Mouse (Mus musculus): ENCODE results near the gene Cytip. TPM values are rescaled to one million over a fixed set of nuclear protein-coding genes. Genes with fewer than 3 reads are reported as not detected.
A peak's percentile ranks its signal among the peaks of the same experiment; 100 is the strongest.

Cytip gene
- polyA plus RNA-seq, 1 experiment from 2014 or later: 3.2 TPM

DNA sequence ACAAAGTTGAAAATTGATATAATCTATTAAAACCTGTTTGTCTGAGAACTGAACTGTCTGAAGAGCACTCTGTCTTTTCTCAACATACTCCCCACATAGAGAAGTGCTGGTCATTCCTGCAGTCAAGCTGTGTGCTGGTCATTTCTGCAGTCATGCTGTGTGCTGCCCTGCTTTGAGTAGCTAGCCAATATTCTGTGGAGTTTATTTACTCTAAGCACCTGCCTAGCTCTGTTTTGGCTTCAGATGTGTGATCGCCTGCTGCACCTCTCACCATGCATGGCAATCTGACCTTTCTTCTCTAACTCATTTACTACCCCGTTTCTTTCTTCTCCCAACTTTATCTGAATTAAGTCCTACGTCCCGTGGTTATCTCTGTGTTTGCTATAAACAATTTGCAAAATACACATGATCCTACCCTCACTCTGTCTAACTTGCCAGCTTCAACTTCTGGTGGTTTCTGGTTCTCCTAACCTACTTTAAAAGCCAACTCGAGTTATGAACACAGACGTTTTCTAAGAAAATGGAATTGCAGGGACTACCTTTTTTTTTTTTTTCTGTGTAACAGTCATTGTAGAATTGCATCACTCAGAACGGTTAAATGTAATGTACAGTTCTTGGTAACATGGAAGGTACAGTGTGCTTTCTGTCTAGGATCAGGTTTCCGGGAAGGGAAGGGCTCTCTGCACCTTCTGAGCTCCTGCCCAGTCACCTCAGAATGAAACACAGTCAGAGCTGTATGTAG is 7.9 kb downstream of the Cytip start:
- Histone ChIP-seq H3K27ac (replicated peaks; ENCODE audit: low read depth, low read length) (no peak overlapping the region), H3K4me1 (ENCODE audit: control insufficient read depth, insufficient read depth, low read length) (no peaks in the 10 kb centered on the region), H3K9ac (ENCODE audit: low read depth, low read length) (no peak overlapping the region), H3K36me3 (ENCODE audit: control insufficient read depth, insufficient read depth, low read length) (no peaks in the 10 kb centered on the region), H3K9me3 (ENCODE audit: control insufficient read depth, low read length) (no peaks in the 10 kb centered on the region), H3K4me3 (ENCODE audit: low read depth, low read length) (no peak overlapping the region), H3K27me3 (replicated peaks; ENCODE audit: control insufficient read depth, insufficient read depth, low read length) (no peaks in the 10 kb centered on the region), H3K4me2 (ENCODE audit: low read depth, low read length) (no peak overlapping the region)
- no peak for DNase-seq (ENCODE audit: low spot score)
- no peak for ATAC-seq (ENCODE audit: low read depth)
- WGBS: 74% methylated on average over 8 of the region's 8 CpGs

DNA sequence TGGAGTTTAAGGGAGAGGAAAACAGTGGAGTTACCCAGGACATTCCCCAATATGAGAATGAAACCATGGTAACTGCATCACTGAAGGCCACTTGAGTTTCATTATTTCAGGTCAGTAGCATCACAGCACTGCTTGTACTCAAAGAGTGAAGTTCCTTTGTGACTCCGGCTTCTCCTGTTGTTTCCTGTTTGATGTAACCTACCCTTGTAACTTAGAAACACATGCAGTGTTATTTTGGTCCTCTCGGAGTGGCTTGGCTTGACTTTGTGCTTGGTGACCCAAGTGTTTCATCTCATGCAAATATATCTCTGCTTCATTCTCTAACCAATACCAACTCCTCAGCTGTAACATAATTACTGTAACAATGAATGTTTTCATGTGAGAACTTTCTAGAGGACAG is 11.1 kb downstream of the Cytip start:
- H3K4me1 ChIP-seq (ENCODE audit: control insufficient read depth, insufficient read depth, low read length): no peaks in the 10 kb centered on the region
- no peaks in the 10 kb centered on the region for H3K9me3 ChIP-seq (ENCODE audit: control insufficient read depth, low read length)

DNA sequence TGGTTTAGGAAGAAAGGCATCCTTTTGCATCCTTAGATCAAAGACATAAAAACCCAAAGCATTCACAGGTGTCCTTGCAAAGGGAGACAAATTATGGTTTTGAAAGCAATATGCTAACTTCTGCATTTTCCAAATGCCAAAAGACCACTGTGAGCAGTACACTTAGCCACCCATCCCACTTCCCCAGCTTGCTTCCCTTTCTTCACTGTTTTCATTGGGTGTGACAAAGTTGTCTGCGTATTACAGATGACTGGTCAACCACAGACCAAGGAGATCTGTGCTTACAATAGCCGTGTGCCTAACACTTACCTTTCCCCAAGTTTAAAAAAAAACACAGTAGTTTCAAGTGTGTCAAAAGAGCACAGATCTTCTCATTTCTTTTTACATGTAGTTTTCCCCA is 11.7 kb downstream of the Cytip start:
- Histone ChIP-seq H3K27me3 (replicated peaks; ENCODE audit: control insufficient read depth, insufficient read depth, low read length) (no peaks in the 10 kb centered on the region), H3K9ac (ENCODE audit: low read depth, low read length) (no peak overlapping the region), H3K9me3 (ENCODE audit: control insufficient read depth, low read length) (no peaks in the 10 kb centered on the region), H3K4me3 (ENCODE audit: low read depth, low read length) (no peak overlapping the region), H3K4me2 (ENCODE audit: low read depth, low read length) (no peak overlapping the region), H3K27ac (replicated peaks; ENCODE audit: low read depth, low read length) (no peak overlapping the region), H3K36me3 (ENCODE audit: control insufficient read depth, insufficient read depth, low read length) (no peaks in the 10 kb centered on the region), H3K4me1 (ENCODE audit: control insufficient read depth, insufficient read depth, low read length) (no peaks in the 10 kb centered on the region)
- no peak for DNase-seq (ENCODE audit: low spot score)
- ATAC-seq (ENCODE audit: low read depth): no peak
- whole genome bisulfite sequencing: 84% methylated on average over 2 of the region's 2 CpGs

More for the DNA sequence above, 11.1 kb downstream of the Cytip start:
- H3K36me3 ChIP-seq (ENCODE audit: control insufficient read depth, insufficient read depth, low read length): no peaks in the 10 kb centered on the region
- DNase-seq (ENCODE audit: low spot score): no peak
- H3K27me3 ChIP-seq (replicated peaks; ENCODE audit: control insufficient read depth, insufficient read depth, low read length): no peaks in the 10 kb centered on the region
- no peak overlapping the region for H3K4me2 ChIP-seq (ENCODE audit: low read depth, low read length)
- no peak overlapping the region for H3K9ac ChIP-seq (ENCODE audit: low read depth, low read length)
- ATAC-seq (ENCODE audit: low read depth): no peak
- no peak overlapping the region for H3K27ac ChIP-seq (replicated peaks; ENCODE audit: low read depth, low read length)
- WGBS: 84% methylated on average over 2 of the region's 2 CpGs
- no peak overlapping the region for H3K4me3 ChIP-seq (ENCODE audit: low read depth, low read length)

DNA sequence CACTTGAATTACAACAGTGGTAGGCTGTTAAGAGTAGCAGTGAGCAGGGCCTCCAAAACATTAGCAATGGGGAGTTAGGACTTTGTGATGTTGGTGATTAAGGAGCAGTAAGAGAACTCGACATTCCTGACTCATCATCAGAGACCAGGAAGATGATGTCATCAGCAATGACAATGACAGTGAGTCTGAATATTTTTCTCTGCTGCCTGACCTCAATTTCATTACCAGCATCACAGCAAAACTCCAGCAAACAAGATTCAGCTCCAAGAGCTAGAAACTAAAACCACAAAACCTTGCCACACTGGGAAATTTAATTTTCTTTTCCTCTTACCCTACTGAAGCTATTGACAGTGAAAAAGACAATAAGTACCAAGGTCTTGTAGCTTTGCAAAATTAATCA is 14.6 kb downstream of the Cytip start:
- H3K4me2 ChIP-seq (ENCODE audit: low read depth, low read length): no peak overlapping the region
- no peaks in the 10 kb centered on the region for H3K27me3 ChIP-seq (replicated peaks; ENCODE audit: control insufficient read depth, insufficient read depth, low read length)
- no peaks in the 10 kb centered on the region for H3K9me3 ChIP-seq (ENCODE audit: control insufficient read depth, low read length)
- no peak overlapping the region for H3K4me3 ChIP-seq (ENCODE audit: low read depth, low read length)
- DNase-seq (ENCODE audit: low spot score) (no peak), ATAC-seq (ENCODE audit: low read depth) (no peak)
- no peak overlapping the region for H3K9ac ChIP-seq (ENCODE audit: low read depth, low read length)
- H3K4me1 ChIP-seq (ENCODE audit: control insufficient read depth, insufficient read depth, low read length): peaks cover 3% of the 10 kb centered on the region; the same call in 1 of the 2 replicates
- H3K36me3 ChIP-seq (ENCODE audit: control insufficient read depth, insufficient read depth, low read length): no peaks in the 10 kb centered on the region
- WGBS: 65% methylated on average over 1 of the region's 1 CpGs
- H3K27ac ChIP-seq (replicated peaks; ENCODE audit: low read depth, low read length): no peak overlapping the region

DNA sequence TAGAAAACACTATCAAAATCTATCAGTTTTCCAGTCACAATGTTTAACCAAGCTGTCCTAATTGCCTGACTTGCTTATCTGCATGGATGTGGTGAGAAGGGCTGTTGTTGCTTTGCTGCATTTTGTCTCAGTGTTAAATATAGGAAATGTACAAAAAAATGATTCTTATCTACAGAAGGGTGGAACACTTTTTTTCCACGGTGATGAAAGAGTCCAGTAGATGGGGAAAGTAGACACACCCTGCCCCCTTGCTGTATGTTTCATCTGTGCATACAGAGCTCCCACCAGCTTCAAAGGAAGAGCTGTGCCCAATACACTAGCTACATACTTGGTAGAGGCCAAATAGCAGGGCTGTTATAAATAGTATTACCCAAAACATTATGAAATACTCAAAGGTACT is 16.3 kb downstream of the Cytip start:
- peaks cover 4% of the 10 kb centered on the region; the same call in 1 of the 2 replicates for H3K4me1 ChIP-seq (ENCODE audit: control insufficient read depth, insufficient read depth, low read length)
- DNase-seq (ENCODE audit: low spot score) (no peak), ATAC-seq (ENCODE audit: low read depth) (no peak)
- H3K9ac ChIP-seq (ENCODE audit: low read depth, low read length): no peak overlapping the region
- H3K36me3 ChIP-seq (ENCODE audit: control insufficient read depth, insufficient read depth, low read length): no peaks in the 10 kb centered on the region
- WGBS: 78% methylated on average over 1 of the region's 1 CpGs
- H3K9me3 ChIP-seq (ENCODE audit: control insufficient read depth, low read length): no peaks in the 10 kb centered on the region
- H3K27me3 ChIP-seq (replicated peaks; ENCODE audit: control insufficient read depth, insufficient read depth, low read length): no peaks in the 10 kb centered on the region
- H3K4me3 ChIP-seq (ENCODE audit: low read depth, low read length): no peak overlapping the region
- no peak overlapping the region for H3K4me2 ChIP-seq (ENCODE audit: low read depth, low read length)
- no peak overlapping the region for H3K27ac ChIP-seq (replicated peaks; ENCODE audit: low read depth, low read length)

DNA sequence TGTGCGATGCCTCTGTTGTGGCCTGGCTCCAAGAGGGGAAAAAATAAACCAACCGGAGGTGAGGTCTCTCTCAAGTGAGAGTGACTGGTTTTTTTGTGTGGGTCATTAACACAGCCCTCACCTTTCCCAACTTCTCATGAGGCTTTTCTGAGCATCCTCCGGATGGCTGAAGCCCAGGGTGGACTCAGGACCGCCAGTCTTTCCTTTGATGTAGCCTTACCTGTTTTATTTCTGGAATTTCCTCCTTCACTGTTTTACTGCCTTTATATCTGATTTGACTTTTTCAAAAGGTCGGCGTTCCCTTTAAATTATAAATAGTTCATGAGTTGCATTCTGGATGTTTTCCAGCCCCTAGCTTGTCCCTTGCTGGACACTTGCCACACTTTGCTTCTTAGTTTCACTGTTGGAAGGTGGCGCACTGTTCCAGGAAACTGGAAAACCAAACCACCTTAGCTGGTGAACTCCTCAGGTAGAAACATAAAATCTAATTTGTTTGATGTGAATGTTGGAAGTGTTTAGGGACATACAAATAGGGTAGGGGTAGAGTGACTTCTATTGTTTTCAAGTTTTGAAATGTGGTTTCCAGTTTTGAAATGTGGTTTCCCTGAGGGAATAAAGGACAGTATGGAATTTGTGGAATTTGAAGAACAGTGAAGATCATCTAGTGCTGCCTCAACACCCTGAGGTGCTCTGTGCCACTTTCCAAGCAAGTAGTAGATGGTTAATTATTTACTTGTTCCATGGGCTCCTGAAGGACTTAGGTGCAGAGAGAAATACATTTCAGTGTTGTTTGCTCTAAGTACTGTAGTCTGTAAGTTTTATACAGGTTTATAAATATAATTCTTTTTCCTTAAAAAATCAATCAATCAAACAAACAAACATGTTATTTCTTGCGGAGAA is 19.7 kb downstream of the Cytip start:
- no peak overlapping the region for H3K4me3 ChIP-seq (ENCODE audit: low read depth, low read length)
- no peaks in the 10 kb centered on the region for H3K27me3 ChIP-seq (replicated peaks; ENCODE audit: control insufficient read depth, insufficient read depth, low read length)
- H3K4me1 ChIP-seq (ENCODE audit: control insufficient read depth, insufficient read depth, low read length): peaks cover 4% of the 10 kb centered on the region; the same call in 1 of the 2 replicates
- H3K9ac ChIP-seq (ENCODE audit: low read depth, low read length): no peak overlapping the region
- DNase-seq (ENCODE audit: low spot score): no peak
- no peak for ATAC-seq (ENCODE audit: low read depth)
- no peaks in the 10 kb centered on the region for H3K9me3 ChIP-seq (ENCODE audit: control insufficient read depth, low read length)
- no peak overlapping the region for H3K4me2 ChIP-seq (ENCODE audit: low read depth, low read length)
- H3K27ac ChIP-seq (replicated peaks; ENCODE audit: low read depth, low read length): no peak overlapping the region
- 81% methylated on average over 8 of the region's 8 CpGs for WGBS
- no peaks in the 10 kb centered on the region for H3K36me3 ChIP-seq (ENCODE audit: control insufficient read depth, insufficient read depth, low read length)

DNA sequence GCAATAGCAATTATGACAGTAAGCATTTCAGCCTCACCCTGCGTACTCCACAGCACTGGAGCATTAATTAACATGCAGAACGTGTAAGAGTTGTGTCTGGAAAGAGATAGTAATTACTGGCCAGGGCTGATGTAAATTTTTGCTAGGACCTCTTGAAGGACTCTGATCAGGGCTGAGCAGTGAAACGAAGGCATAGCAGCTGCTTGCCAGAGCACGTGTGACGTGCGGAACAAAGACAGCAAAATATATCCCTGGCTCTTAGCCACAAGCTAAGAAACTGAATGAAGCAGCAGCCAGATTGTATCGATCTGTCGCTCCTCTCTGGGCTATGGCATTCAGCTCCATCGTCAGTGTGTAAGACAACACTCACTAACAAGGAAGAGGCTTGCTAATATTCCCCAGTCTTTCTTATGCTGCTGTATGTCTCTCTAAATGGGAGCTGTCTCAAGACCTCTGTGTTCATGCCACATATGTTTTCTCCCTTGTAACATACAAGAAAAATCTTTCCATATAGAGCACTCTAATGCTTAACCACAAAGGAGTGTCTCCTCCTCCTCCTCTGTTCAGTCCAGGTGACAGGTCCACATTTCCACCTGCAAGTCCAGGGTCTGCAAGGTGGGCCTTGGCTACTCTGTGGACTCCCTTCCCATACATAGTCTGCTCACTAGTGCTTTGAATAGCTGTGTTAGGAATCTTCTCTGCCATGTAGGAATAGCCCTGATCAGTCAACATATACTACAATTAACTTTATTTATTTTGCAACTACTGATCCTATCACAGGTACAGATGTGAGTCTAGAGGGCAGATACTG is 20.7 kb downstream of the Cytip start:
- Histone ChIP-seq H3K9ac (ENCODE audit: low read depth, low read length) (no peak overlapping the region), H3K27ac (replicated peaks; ENCODE audit: low read depth, low read length) (no peak overlapping the region), H3K4me1 (ENCODE audit: control insufficient read depth, insufficient read depth, low read length) (peaks cover 4% of the 10 kb centered on the region; the same call in 1 of the 2 replicates), H3K36me3 (ENCODE audit: control insufficient read depth, insufficient read depth, low read length) (no peaks in the 10 kb centered on the region), H3K4me2 (ENCODE audit: low read depth, low read length) (no peak overlapping the region), H3K4me3 (ENCODE audit: low read depth, low read length) (no peak overlapping the region), H3K27me3 (replicated peaks; ENCODE audit: control insufficient read depth, insufficient read depth, low read length) (no peaks in the 10 kb centered on the region), H3K9me3 (ENCODE audit: control insufficient read depth, low read length) (no peaks in the 10 kb centered on the region)
- WGBS: 54% methylated on average over 9 of the region's 9 CpGs
- DNase-seq (ENCODE audit: low spot score) (no peak), ATAC-seq (ENCODE audit: low read depth) (0 out of 2 replicates have a peak, but pooled peaks have one; percentile 53)

DNA sequence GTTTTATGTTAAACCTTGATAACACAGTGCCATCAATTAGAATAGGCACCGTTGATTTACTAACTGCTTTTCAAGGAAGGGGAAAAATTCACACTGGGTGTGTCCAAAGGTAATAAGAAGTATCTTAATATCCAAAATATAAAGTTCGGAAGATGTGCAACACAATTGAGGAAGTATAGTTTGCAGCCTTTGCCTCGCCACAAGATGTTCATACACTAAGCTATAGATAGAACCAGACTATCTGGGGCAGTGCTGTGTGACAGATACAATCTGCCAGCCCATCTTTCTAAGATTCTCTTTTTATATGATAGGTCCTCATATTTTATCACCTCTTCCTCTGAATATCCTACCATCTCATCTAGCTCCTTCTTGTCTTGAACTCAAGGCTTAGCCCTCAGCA is 22.4 kb downstream of the Cytip start:
- Histone ChIP-seq H3K4me1 (ENCODE audit: control insufficient read depth, insufficient read depth, low read length) (peaks cover 4% of the 10 kb centered on the region; the same call in 1 of the 2 replicates), H3K9ac (ENCODE audit: low read depth, low read length) (no peak overlapping the region), H3K36me3 (ENCODE audit: control insufficient read depth, insufficient read depth, low read length) (no peaks in the 10 kb centered on the region), H3K27me3 (replicated peaks; ENCODE audit: control insufficient read depth, insufficient read depth, low read length) (no peaks in the 10 kb centered on the region), H3K9me3 (ENCODE audit: control insufficient read depth, low read length) (no peaks in the 10 kb centered on the region), H3K4me3 (ENCODE audit: low read depth, low read length) (no peak overlapping the region), H3K4me2 (ENCODE audit: low read depth, low read length) (no peak overlapping the region), H3K27ac (replicated peaks; ENCODE audit: low read depth, low read length) (no peak overlapping the region)
- DNase-seq (ENCODE audit: low spot score): no peak
- ATAC-seq (ENCODE audit: low read depth): no peak
- 89% methylated on average over 3 of the region's 3 CpGs for WGBS

All from embryonic facial prominence, embryonic 14.5 days (tissue).